In genomic region chr15:6410161-6410560, GRCm38 (mm10) we compare ENCODE assay signal across 24 mouse cellular contexts. TPM values are rescaled to one million over a fixed set of nuclear protein-coding genes. Genes with fewer than 3 reads are reported as not detected.
"Had no signal": no experiment of that assay in that cellular context is flagged by ENCODE, and none has a peak within 500 bp of the region (broad histone marks: within the 10 kb centered on the region; RNA-seq: fewer than 3 reads in every experiment).

No protein-coding gene starts in this region.

- H3K4me2 ChIP-seq: limb, embryonic 13.5 days; liver, embryonic 12.5 days; liver, embryonic 15.5 days; midbrain, embryonic 12.5 days; neural tube, embryonic 13.5 days had no signal

- H3K27ac ChIP-seq: layer of hippocampus, adult 2 months; limb, embryonic 10.5 days; limb, embryonic 13.5 days; liver, embryonic 12.5 days; liver, embryonic 15.5 days; midbrain, embryonic 12.5 days; neural tube, embryonic 13.5 days had no signal

- H3K27me3 ChIP-seq: limb, embryonic 13.5 days; liver, embryonic 12.5 days; liver, embryonic 15.5 days; midbrain, embryonic 12.5 days; neural tube, embryonic 13.5 days had no signal

- H3K4me3 ChIP-seq: layer of hippocampus, adult 2 months; limb, embryonic 10.5 days; limb, embryonic 13.5 days; liver, embryonic 12.5 days; liver, embryonic 15.5 days; midbrain, embryonic 12.5 days; myocyte; neural tube, embryonic 13.5 days had no signal

- H3K9ac ChIP-seq: limb, embryonic 13.5 days; liver, embryonic 12.5 days; liver, embryonic 15.5 days; midbrain, embryonic 12.5 days; neural tube, embryonic 13.5 days had no signal

- H3K4me1 ChIP-seq: limb, embryonic 10.5 days; liver, embryonic 12.5 days; liver, embryonic 15.5 days; midbrain, embryonic 12.5 days; neural tube, embryonic 13.5 days had no signal

- ATAC-seq: inflammation-experienced regulatory T-cells, adult 6 months; intestine, embryonic 16.5 days; liver, embryonic 12.5 days; midbrain, embryonic 16.5 days had no signal

- DNase-seq: layer of hippocampus, adult 9-11 months; liver; lung, adult 18-20 months; lung, postnatal 14 days; lung, postnatal 4 days; retina, postnatal 1 day; right cerebral cortex, postnatal 25 days; spleen, adult 18-20 months; thymus, adult 18-20 months; thymus, postnatal 36 days had no signal

- H3K36me3 ChIP-seq: limb, embryonic 10.5 days; liver, embryonic 12.5 days; liver, embryonic 15.5 days; midbrain, embryonic 12.5 days; neural tube, embryonic 13.5 days had no signal

- H3K9me3 ChIP-seq: limb, embryonic 10.5 days; limb, embryonic 13.5 days; liver, embryonic 12.5 days; liver, embryonic 15.5 days; midbrain, embryonic 12.5 days; neural tube, embryonic 13.5 days had no signal

RNA-seq across cellular contexts. Expression of gene C9, which starts 35.0 kb away (rescaled TPM):
- polyA plus RNA-seq: inflammation-experienced regulatory T-cells, adult 6 months; large intestine, adult 2 months; limb, embryonic 10.5 days; limb, embryonic 13.5 days; lung, embryonic 16.5 days; midbrain, embryonic 16.5 days; myocyte; neural tube, embryonic 13.5 days; testis, adult 2 months had no signal
